Mouse (Mus musculus) limb, embryonic 14.5 days (tissue): Measurements from ENCODE around the gene Card11. TPM values are rescaled to one million over a fixed set of nuclear protein-coding genes. Genes with fewer than 3 reads are reported as not detected.

Experiments used
- ATAC-seq: fragments of 200-750 bp; cut with Nextera tagmentation; 2 replicates; pipeline ENCODE4 v1.8.0; 2017; ENCODE audit warnings: low read depth, moderate number of reproducible peaks, moderate TSS enrichment; ENCODE audit not compliant: low FRiP score
- DNase-seq: peaks from one replicate; pipeline ENCODE4 v3.0.0-alpha.2; 2015; ENCODE audit warnings: low spot score
- H3K27ac ChIP-seq: fragments of 300-500 bp; sonication (generic); replicated peaks from 2 replicates; pipeline ENCODE4 v1.5.1; 2014; ENCODE audit warnings: low read depth, mild to moderate bottlenecking, low read length, moderate library complexity, mixed read lengths
- H3K27me3 ChIP-seq: fragments of 300-500 bp; sonication (generic); 2 replicates; pipeline ENCODE4 v1.6.1; 2014; ENCODE audit warnings: low read length, mixed read lengths; ENCODE audit not compliant: control insufficient read depth, insufficient read depth
- H3K36me3 ChIP-seq: fragments of 300-500 bp; sonication (generic); 2 replicates; pipeline ENCODE4 v1.6.1; 2014; ENCODE audit warnings: mild to moderate bottlenecking, low read length, moderate library complexity, mixed read lengths; ENCODE audit not compliant: control insufficient read depth, insufficient read depth
- H3K4me1 ChIP-seq: fragments of 300-500 bp; sonication (generic); 2 replicates; pipeline ENCODE4 v1.6.1; 2014; ENCODE audit warnings: antibody characterized with exemption, low read length, mixed read lengths; ENCODE audit not compliant: control insufficient read depth, insufficient read depth
- H3K4me2 ChIP-seq: fragments of 300-500 bp; sonication (generic); replicated peaks from 2 replicates; pipeline ENCODE4 v1.6.1; 2014; ENCODE audit warnings: low read depth, mild to moderate bottlenecking, low read length, moderate library complexity; ENCODE audit not compliant: severe bottlenecking
- H3K4me3 ChIP-seq: fragments of 300-500 bp; sonication (generic); replicated peaks from 2 replicates; pipeline ENCODE4 v1.5.1; 2014; ENCODE audit warnings: low read length
- H3K9ac ChIP-seq: fragments of 300-500 bp; sonication (generic); 2 replicates; pipeline ENCODE4 v1.6.1; 2014; ENCODE audit warnings: mild to moderate bottlenecking, low read depth, low read length, moderate library complexity; ENCODE audit not compliant: severe bottlenecking
- H3K9me3 ChIP-seq: fragments of 300-500 bp; sonication (generic); 2 replicates; pipeline ENCODE4 v1.6.1; 2016; ENCODE audit warnings: low read length; ENCODE audit not compliant: control insufficient read depth
- POLR2A ChIP-seq: fragments of 200-500 bp; IDR thresholded peaks from 2 replicates; pipeline ENCODE4 v1.8.0; 2012; ENCODE audit warnings: inconsistent platforms, mild to moderate bottlenecking, moderate library complexity, borderline replicate concordance; ENCODE audit not compliant: insufficient read depth, insufficient read length; ENCODE audit errors: extremely low read depth
- WGBS: fragments of 180-500 bp; shearing (Covaris S2); extraction: QIAGEN DNeasy Blood & Tissue Kit; methylation state at CpG from one replicate; pipeline ENCODE4 v1.1.7; 2014; 5-methylcytosine and 5-hydroxymethylcytosine counted together
- polyA plus RNA-seq, 2 experiments: library from polyadenylated mRNA; depleted of rRNA in 1 of 2; stranded (reverse) in 1 of 2; unstranded in 1 of 2; fragments of >200 nt; fragmentation: Nextera tagmentation in 1 of 2; extraction: Ambion mirVana in 1 of 2; gene quantifications; 2 replicates each; pipeline versions ENCODE4 v1.2.1 to v1.2.3; 2012 to 2014

The Card11 gene
- polyA plus RNA-seq, 2 experiments, result 0.53 to 0.66 TPM

DNA sequence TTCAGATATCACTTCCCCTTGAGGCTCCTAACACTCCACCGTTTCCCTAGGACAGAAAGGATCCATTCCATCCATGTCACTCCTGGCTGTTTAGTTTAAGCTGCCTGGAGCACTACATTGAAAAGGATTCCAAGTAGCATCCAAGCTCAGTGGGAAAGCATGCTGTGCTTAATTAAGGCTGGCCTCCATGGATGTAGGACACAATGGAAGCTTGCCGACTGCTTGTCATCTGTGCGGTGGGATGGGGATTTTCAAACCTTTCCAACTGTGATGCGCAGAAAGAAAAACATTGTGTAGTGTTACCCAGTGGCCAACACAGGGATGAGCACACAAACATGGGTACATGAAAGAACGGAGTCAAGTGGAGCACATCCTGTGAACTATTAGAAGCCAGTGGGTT, 89.5 kb downstream of the Card11 start:
- no peaks in the 10 kb centered on the region for H3K36me3 ChIP-seq
- H3K4me1 ChIP-seq, result no peaks in the 10 kb centered on the region
- no peak for ATAC-seq
- H3K4me2 ChIP-seq, result no peak overlapping the region
- H3K4me3 ChIP-seq, result no peak overlapping the region
- WGBS, result 94% methylated on average over 5 of the region's 5 CpGs
- H3K9ac ChIP-seq, result no peak overlapping the region
- TF ChIP-seq POLR2A, result no peak
- H3K9me3 ChIP-seq, result 0 out of 2 replicates have a peak, but pooled peaks cover 3% of the 10 kb centered on the region
- H3K27ac ChIP-seq, result no peak overlapping the region
- no peaks in the 10 kb centered on the region for H3K27me3 ChIP-seq
- DNase-seq, result no peak

DNA sequence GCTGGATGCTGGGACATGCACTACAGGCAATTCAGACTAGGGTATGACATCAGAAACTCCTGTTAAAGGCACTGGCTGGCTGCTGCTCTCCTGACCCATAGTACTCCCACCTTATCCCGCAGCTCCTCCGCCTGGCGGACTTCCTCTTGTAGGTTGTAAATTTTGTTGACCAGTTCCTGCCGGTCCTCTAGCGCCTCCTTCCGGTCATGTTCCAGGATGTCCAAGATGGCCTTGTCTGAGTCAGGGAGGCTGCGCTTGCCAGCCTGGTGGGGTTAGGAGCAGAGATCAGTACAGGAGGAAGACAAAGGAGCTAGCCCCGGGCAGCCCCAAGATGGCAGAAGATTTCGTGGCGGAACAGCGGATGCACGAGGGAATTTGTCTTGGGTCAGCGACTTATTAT, 99.5 kb downstream of the Card11 start:
- H3K4me3 ChIP-seq, result no peak overlapping the region
- H3K4me2 ChIP-seq, result no peak overlapping the region
- TF ChIP-seq POLR2A, result no peak
- H3K9me3 ChIP-seq, result no peaks in the 10 kb centered on the region
- no peak overlapping the region for H3K27ac ChIP-seq
- H3K27me3 ChIP-seq, result no peaks in the 10 kb centered on the region
- no peak overlapping the region for H3K9ac ChIP-seq
- no peaks in the 10 kb centered on the region for H3K4me1 ChIP-seq
- DNase-seq, result no peak
- H3K36me3 ChIP-seq, result no peaks in the 10 kb centered on the region
- ATAC-seq, result no peak
- 79% methylated on average over 13 of the region's 13 CpGs for WGBS

DNA sequence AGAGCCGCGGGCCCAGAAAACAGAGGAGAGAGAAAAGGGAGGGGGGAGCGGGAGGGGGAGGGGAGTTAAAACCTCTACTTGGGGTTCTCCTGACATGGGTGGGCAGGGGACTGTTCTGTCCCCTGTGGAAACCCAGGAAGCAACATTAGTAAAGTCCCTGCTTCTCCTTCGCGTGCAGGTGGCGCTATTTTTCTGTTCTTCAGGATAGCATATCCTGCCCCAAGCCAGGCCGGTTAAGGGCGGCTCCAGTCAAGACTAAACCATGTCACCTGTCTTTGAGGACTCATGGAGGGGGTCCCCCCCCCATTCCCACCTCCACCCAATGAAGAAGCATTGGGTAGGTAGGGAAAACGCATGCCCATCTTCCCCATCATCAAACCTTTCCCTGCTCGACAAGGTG, 109.3 kb downstream of the Card11 start:
- peak overlapping the region; percentile 6; the same call in 1 of the 2 replicates for H3K4me2 ChIP-seq
- no peak for TF ChIP-seq POLR2A
- ATAC-seq, result no peak
- H3K27me3 ChIP-seq, result no peaks in the 10 kb centered on the region
- H3K9ac ChIP-seq, result no peak overlapping the region
- 31% methylated on average over 10 of the region's 10 CpGs for WGBS
- no peak overlapping the region for H3K4me3 ChIP-seq
- no peaks in the 10 kb centered on the region for H3K9me3 ChIP-seq
- peaks cover 11% of the 10 kb centered on the region for H3K4me1 ChIP-seq
- H3K36me3 ChIP-seq, result no peaks in the 10 kb centered on the region
- DNase-seq, result no peak
- no peak overlapping the region; the same call in 1 of the 2 replicates for H3K27ac ChIP-seq

DNA sequence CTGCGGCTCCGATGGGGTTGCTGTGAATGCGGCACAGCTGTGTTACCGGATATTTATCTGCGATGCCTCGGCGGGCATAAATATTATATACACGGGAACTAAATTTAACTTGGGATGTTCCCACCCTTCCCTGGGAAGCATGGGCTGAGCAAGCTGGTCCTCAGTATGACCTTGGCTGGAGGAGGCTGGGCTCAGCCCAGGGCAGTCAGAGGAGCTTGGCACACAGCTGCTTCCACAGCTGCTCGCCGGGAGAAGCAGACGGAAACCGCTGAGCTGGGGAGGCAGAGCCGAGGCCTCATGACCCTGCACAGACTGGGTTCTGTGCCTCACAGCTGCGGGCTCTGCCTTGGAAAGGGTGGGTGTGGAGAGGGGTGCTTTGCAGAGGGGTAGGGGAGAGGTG, 110.3 kb downstream of the Card11 start:
- DNase-seq (peak; percentile 52), ATAC-seq (peak; percentile 74)
- Histone ChIP-seq H3K4me1 (peaks cover 11% of the 10 kb centered on the region), H3K9ac (no peak overlapping the region), H3K4me3 (no peak overlapping the region), H3K27me3 (no peaks in the 10 kb centered on the region), H3K4me2 (no peak overlapping the region), H3K36me3 (no peaks in the 10 kb centered on the region), H3K9me3 (no peaks in the 10 kb centered on the region), H3K27ac (peak overlapping the region; percentile 41; the same call in 1 of the 2 replicates)
- TF ChIP-seq POLR2A, result no peak
- 45% methylated on average over 14 of the region's 14 CpGs for WGBS

DNA sequence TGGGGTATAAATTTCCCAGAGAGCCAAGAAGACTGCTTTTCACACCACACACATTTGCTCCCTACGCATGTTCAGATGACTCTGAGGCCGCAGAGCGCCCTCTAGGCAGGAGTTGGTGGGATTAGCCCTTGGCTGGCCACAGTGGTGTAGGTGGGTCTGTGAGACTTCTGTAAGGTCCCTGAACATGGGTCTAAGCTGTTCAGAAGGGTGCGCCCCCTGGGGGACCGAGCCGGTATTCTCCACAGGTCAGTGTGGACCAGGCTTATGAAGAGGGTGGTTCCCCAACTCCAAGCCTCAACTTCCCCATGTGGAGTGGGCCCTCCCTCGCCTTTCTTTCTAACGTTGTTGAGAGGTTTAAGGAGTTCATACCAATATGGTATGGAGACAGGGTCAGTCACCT, 110.8 kb downstream of the Card11 start:
- no peaks in the 10 kb centered on the region for H3K9me3 ChIP-seq
- H3K27ac ChIP-seq, result no peak overlapping the region
- ATAC-seq, result no peak
- H3K27me3 ChIP-seq, result no peaks in the 10 kb centered on the region
- DNase-seq, result no peak
- H3K9ac ChIP-seq, result no peak overlapping the region
- H3K4me1 ChIP-seq, result peaks cover 11% of the 10 kb centered on the region
- no peak overlapping the region for H3K4me2 ChIP-seq
- TF ChIP-seq POLR2A, result no peak
- H3K36me3 ChIP-seq, result no peaks in the 10 kb centered on the region
- 52% methylated on average over 8 of the region's 8 CpGs for WGBS
- no peak overlapping the region for H3K4me3 ChIP-seq

DNA sequence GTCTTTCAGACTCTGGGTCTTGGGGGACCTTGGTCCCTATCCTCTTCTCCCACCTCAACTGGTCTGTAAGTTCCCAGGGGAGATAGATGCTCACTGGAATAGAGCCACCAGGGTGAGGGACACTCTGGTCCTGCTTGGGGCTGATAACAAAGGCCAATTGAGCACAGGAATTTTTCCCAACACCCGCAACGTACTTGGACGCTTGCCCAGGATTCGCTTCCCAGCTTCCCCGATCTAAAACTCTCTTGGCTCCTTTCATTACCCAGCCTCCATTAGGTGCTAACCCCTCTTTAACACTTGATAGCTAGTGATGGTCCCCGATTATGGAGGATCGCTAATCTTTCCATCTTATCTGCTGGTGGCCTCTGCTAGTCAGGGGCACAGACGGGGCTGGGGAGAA, 112.5 kb downstream of the Card11 start:
- no peak overlapping the region for H3K4me3 ChIP-seq
- H3K27ac ChIP-seq, result no peak overlapping the region
- WGBS, result 77% methylated on average over 8 of the region's 8 CpGs
- no peaks in the 10 kb centered on the region for H3K36me3 ChIP-seq
- no peak overlapping the region for H3K4me2 ChIP-seq
- no peak for TF ChIP-seq POLR2A
- peaks cover 11% of the 10 kb centered on the region for H3K4me1 ChIP-seq
- no peak for DNase-seq
- H3K9me3 ChIP-seq, result no peaks in the 10 kb centered on the region
- ATAC-seq, result no peak
- no peaks in the 10 kb centered on the region for H3K27me3 ChIP-seq
- H3K9ac ChIP-seq, result no peak overlapping the region
